Mouse (Mus musculus) stomach, postnatal 0 days (tissue): ENCODE data around the gene Ppfibp1. TPM values are rescaled to one million over a fixed set of nuclear protein-coding genes. Genes with fewer than 3 reads are reported as not detected.

Experiments
- ATAC-seq: fragments of 200-750 bp; cut with Nextera tagmentation; 2 replicates; pipeline ENCODE4 v1.8.0; 2017; ENCODE audit not compliant: low FRiP score, low TSS enrichment
- DNase-seq: peaks from one replicate; pipeline ENCODE4 v3.0.0-alpha.2; 2016; ENCODE audit warnings: low spot score
- H3K27ac ChIP-seq: fragments of 300-500 bp; sonication (generic); replicated peaks from 2 replicates; pipeline ENCODE4 v1.5.1; 2014; ENCODE audit warnings: mild to moderate bottlenecking, control low read depth
- H3K27me3 ChIP-seq: fragments of 300-500 bp; sonication (generic); 2 replicates; pipeline ENCODE4 v1.6.1; 2014; ENCODE audit warnings: low read length; ENCODE audit not compliant: control insufficient read depth, insufficient read depth
- H3K36me3 ChIP-seq: fragments of 300-500 bp; sonication (generic); 2 replicates; pipeline ENCODE4 v1.6.1; 2014; ENCODE audit warnings: low read length, mixed read lengths; ENCODE audit not compliant: control insufficient read depth, insufficient read depth
- H3K4me1 ChIP-seq: fragments of 300-500 bp; sonication (generic); replicated peaks from 2 replicates; pipeline ENCODE4 v1.6.1; 2014; ENCODE audit warnings: antibody characterized with exemption; ENCODE audit not compliant: control insufficient read depth, insufficient read depth
- H3K4me2 ChIP-seq: fragments of 300-500 bp; sonication (generic); replicated peaks from 2 replicates; pipeline ENCODE4 v1.6.1; 2014; ENCODE audit warnings: low read depth, mild to moderate bottlenecking, control low read depth, moderate library complexity
- H3K4me3 ChIP-seq: fragments of 300-500 bp; sonication (generic); 2 replicates; pipeline ENCODE4 v1.5.1; 2014; ENCODE audit warnings: low read depth, low read length, control low read depth
- H3K9ac ChIP-seq: fragments of 300-500 bp; sonication (generic); 2 replicates; pipeline ENCODE4 v1.6.1; 2014; ENCODE audit warnings: mild to moderate bottlenecking, low read length, control low read depth, mixed read lengths
- H3K9me3 ChIP-seq: fragments of 300-500 bp; sonication (generic); 2 replicates; pipeline ENCODE4 v1.6.1; 2016; ENCODE audit warnings: low read length; ENCODE audit not compliant: control insufficient read depth
- CTCF ChIP-seq: IDR thresholded peaks from 2 replicates; pipeline ENCODE4 v1.5.1; 2016; ENCODE audit warnings: antibody characterized with exemption, low read depth, mild to moderate bottlenecking, moderate library complexity
- EP300 ChIP-seq: optimal IDR thresholded peaks from 2 replicates; pipeline ENCODE3; 2016; ENCODE audit warnings: antibody characterized with exemption
- WGBS: fragments of 180-500 bp; shearing (Covaris S2); extraction: QIAGEN DNeasy Blood & Tissue Kit; methylation state at CpG from one replicate; pipeline ENCODE4 v1.1.7; 2014; 5-methylcytosine and 5-hydroxymethylcytosine counted together
- polyA plus RNA-seq: library from polyadenylated mRNA; unstranded; fragments of >200 nt; fragmentation: Nextera tagmentation; extraction: Ambion mirVana; gene quantifications from 2 replicates; pipeline ENCODE4 v1.2.1, GENCODE M21; 2015

Ppfibp1 gene
- polyA plus RNA-seq, 1 experiment from 2014 or later, result 29.8 TPM

- no peak overlapping the region for H3K9ac ChIP-seq
- no peaks in the 10 kb centered on the region for H3K4me1 ChIP-seq
- 33% methylated on average over 3 of the region's 3 CpGs for WGBS
- ATAC-seq (no peak), DNase-seq (no peak)
- no peak overlapping the region for H3K4me3 ChIP-seq
- no peaks in the 10 kb centered on the region for H3K9me3 ChIP-seq
- H3K36me3 ChIP-seq, result no peaks in the 10 kb centered on the region
- peak overlapping the region; percentile 50 for H3K27ac ChIP-seq
- TF ChIP-seq EP300 (no peak), CTCF (no peak)
- no peak overlapping the region for H3K4me2 ChIP-seq
- no peaks in the 10 kb centered on the region for H3K27me3 ChIP-seq
Measured at GRCm38 (mm10) chr6:146928108-146928507, 39.8 kb downstream of the Ppfibp1 start.

DNA sequence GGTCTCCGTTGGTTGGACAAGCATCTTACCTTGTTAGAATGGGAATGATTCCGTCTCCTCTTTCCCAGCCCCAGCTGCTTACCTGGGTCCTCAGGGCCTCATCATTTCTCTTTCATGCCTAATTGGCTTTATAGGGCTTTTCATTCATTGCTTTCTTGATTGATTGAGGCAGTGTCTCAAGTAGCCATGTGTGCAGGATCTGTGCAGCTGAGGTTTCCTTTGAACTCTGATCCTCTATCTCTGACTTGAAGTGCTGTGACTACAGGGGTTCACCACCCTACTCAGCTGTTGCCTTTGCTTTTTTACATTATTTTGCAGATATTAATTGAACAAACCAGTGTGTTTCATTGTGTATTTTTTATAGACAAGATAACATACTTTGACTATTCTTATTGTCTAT, 40.7 kb downstream of the Ppfibp1 start:
- H3K4me3 ChIP-seq, result no peak overlapping the region
- no peak overlapping the region for H3K9ac ChIP-seq
- 81% methylated on average over 2 of the region's 2 CpGs for WGBS
- no peaks in the 10 kb centered on the region for H3K27me3 ChIP-seq
- H3K27ac ChIP-seq, result peak overlapping the region; percentile 49; the same call in 1 of the 2 replicates
- H3K4me1 ChIP-seq, result no peaks in the 10 kb centered on the region
- no peak for ATAC-seq
- TF ChIP-seq EP300 (no peak), CTCF (no peak)
- no peaks in the 10 kb centered on the region for H3K36me3 ChIP-seq
- DNase-seq, result no peak
- H3K4me2 ChIP-seq, result no peak overlapping the region
- no peaks in the 10 kb centered on the region for H3K9me3 ChIP-seq

DNA sequence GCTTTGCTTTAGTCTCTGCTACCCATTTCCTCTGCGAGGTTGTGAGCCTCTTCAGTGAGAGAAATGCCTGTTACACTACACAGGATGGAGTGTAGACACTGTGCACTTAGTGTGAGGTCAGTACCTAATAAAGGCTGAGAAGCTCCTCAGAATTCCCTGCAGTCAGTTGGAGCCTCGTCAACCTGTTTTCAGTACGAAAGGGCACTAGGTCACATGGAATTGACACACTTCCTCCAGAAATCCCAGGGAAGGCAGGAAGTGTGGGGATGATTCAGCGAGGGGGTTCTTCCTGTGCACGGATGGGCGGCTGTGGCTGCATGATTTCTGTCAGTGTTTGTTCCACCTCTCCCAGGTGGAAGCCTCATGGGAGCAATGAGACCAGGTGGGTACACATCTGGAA, 44.8 kb downstream of the Ppfibp1 start:
- DNase-seq (no peak), ATAC-seq (peak; percentile 53)
- Histone ChIP-seq H3K27ac (peak overlapping the region; percentile 53; the same call in 1 of the 2 replicates), H3K36me3 (no peaks in the 10 kb centered on the region), H3K9me3 (no peaks in the 10 kb centered on the region), H3K4me3 (no peak overlapping the region), H3K27me3 (no peaks in the 10 kb centered on the region), H3K4me1 (no peaks in the 10 kb centered on the region), H3K4me2 (no peak overlapping the region), H3K9ac (no peak overlapping the region)
- no peak for TF ChIP-seq CTCF
- no peak for TF ChIP-seq EP300
- WGBS, result 52% methylated on average over 6 of the region's 6 CpGs

DNA sequence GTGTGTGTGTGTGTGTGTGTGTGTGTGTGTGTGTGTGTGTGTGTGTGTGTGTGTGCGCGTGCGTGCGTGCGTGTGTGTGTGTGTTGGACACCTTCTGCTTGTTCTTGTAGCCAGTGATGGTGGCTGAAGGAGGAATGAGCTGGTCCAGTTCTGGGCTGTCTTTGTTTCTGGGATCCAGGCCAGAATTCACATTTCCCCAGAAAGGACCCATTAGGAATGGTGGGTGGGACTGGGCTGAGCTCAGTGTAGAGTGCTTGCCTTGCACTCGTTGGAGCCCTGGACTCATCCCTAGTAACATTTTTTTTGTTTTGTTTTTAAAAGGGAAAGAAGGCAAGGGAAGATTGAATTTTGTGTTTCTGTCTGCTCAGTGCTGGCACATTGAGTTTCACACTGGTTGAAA, 47.7 kb downstream of the Ppfibp1 start:
- H3K9ac ChIP-seq, result no peak overlapping the region
- DNase-seq (no peak), ATAC-seq (peak; percentile 46; the same call in 1 of the 2 replicates)
- no peaks in the 10 kb centered on the region for H3K9me3 ChIP-seq
- H3K27me3 ChIP-seq, result no peaks in the 10 kb centered on the region
- 72% methylated on average over 6 of the region's 6 CpGs for WGBS
- H3K4me3 ChIP-seq, result no peak overlapping the region
- no peaks in the 10 kb centered on the region for H3K36me3 ChIP-seq
- TF ChIP-seq EP300 (no peak), CTCF (no peak)
- no peak overlapping the region for H3K4me2 ChIP-seq
- no peaks in the 10 kb centered on the region for H3K4me1 ChIP-seq
- H3K27ac ChIP-seq, result no peak overlapping the region

- 58% methylated on average over 8 of the region's 8 CpGs for WGBS
Measured at GRCm38 (mm10) chr6:146939026-146939425, 50.7 kb downstream of the Ppfibp1 start.

GRCm38 (mm10) chr6:146941505-146942275, 53.4 kb downstream of the Ppfibp1 start:
- TF ChIP-seq EP300, result no peak
- no peak for TF ChIP-seq CTCF
- H3K4me3 ChIP-seq, result no peak overlapping the region
- H3K36me3 ChIP-seq, result no peaks in the 10 kb centered on the region
- H3K4me2 ChIP-seq, result no peak overlapping the region
- DNase-seq, result no peak
- no peak overlapping the region for H3K9ac ChIP-seq
- no peak for ATAC-seq
- H3K9me3 ChIP-seq, result no peaks in the 10 kb centered on the region
- H3K27ac ChIP-seq, result peak overlapping the region; percentile 30
- WGBS, result 58% methylated on average over 7 of the region's 7 CpGs
- peaks cover 10% of the 10 kb centered on the region for H3K4me1 ChIP-seq
- H3K27me3 ChIP-seq, result no peaks in the 10 kb centered on the region

More at GRCm38 (mm10) chr6:146939026-146939425, 50.7 kb downstream of the Ppfibp1 start:
- Histone ChIP-seq H3K27me3 (no peaks in the 10 kb centered on the region), H3K4me2 (no peak overlapping the region), H3K27ac (peak overlapping the region; percentile 24), H3K36me3 (no peaks in the 10 kb centered on the region), H3K4me1 (no peaks in the 10 kb centered on the region), H3K9ac (no peak overlapping the region), H3K9me3 (no peaks in the 10 kb centered on the region), H3K4me3 (no peak overlapping the region)
- ATAC-seq (peak; percentile 91), DNase-seq (peak; percentile 50)
- TF ChIP-seq CTCF (no peak), EP300 (no peak)
